Mouse (Mus musculus) telencephalon, adult 2 months (tissue): ENCODE data around the gene Mpnd.

ENCODE experiments used
- DNase-seq: peaks from one replicate; pipeline ENCODE4 v3.0.0-alpha.2; 2011; ENCODE audit warnings: low read depth, low spot score

Mpnd gene

GRCm38 (mm10) chr17:56020400-56021084 is 15.0 kb downstream of the Mpnd start:
- DNase-seq: no peak

- peak; percentile 76 for DNase-seq
Measured at GRCm38 (mm10) chr17:56021161-56021910, 15.8 kb downstream of the Mpnd start.

GRCm38 (mm10) chr17:56022131-56022988 is 16.8 kb downstream of the Mpnd start:
- no peak for DNase-seq

- no peak for DNase-seq
Measured at GRCm38 (mm10) chr17:56022989-56023290, 17.4 kb downstream of the Mpnd start.

- DNase-seq: no peak
Measured at GRCm38 (mm10) chr17:56023386-56023785, 17.9 kb downstream of the Mpnd start.

GRCm38 (mm10) chr17:56024476-56024875 is 19.0 kb downstream of the Mpnd start:
- DNase-seq: no peak

- DNase-seq: no peak
Measured at GRCm38 (mm10) chr17:56024931-56025330, 19.4 kb downstream of the Mpnd start.

GRCm38 (mm10) chr17:56026303-56026702 is 20.8 kb downstream of the Mpnd start:
- no peak for DNase-seq

GRCm38 (mm10) chr17:56026881-56027280 is 21.4 kb downstream of the Mpnd start:
- DNase-seq: no peak

- DNase-seq: no peak
Measured at GRCm38 (mm10) chr17:56027801-56028441, 22.4 kb downstream of the Mpnd start.

- DNase-seq: no peak
Measured at GRCm38 (mm10) chr17:56030238-56030870, 24.8 kb downstream of the Mpnd start.

GRCm38 (mm10) chr17:56030919-56031318 is 25.4 kb downstream of the Mpnd start:
- DNase-seq: no peak

GRCm38 (mm10) chr17:56031431-56031830 is 25.9 kb downstream of the Mpnd start:
- DNase-seq: no peak

- no peak for DNase-seq
Measured at GRCm38 (mm10) chr17:56032127-56032733, 26.7 kb downstream of the Mpnd start.

GRCm38 (mm10) chr17:56032831-56033230 is 27.3 kb downstream of the Mpnd start:
- no peak for DNase-seq

- no peak for DNase-seq
Measured at GRCm38 (mm10) chr17:56034040-56034725, 28.7 kb downstream of the Mpnd start.

GRCm38 (mm10) chr17:56034726-56035100 is 29.2 kb downstream of the Mpnd start:
- DNase-seq: no peak

GRCm38 (mm10) chr17:56035216-56035615 is 29.7 kb downstream of the Mpnd start:
- DNase-seq: no peak

- peak; percentile 96 for DNase-seq
Measured at GRCm38 (mm10) chr17:56036176-56036900, 30.8 kb downstream of the Mpnd start, which contains the start of gene Sh3gl1. Sh3gl1 (minus strand) TSS chr17:56036635.

- no peak for DNase-seq
Measured at GRCm38 (mm10) chr17:56036901-56037287, 31.4 kb downstream of the Mpnd start.
